10 mouse cellular contexts compared by ENCODE assay signal in the genomic region with DNA sequence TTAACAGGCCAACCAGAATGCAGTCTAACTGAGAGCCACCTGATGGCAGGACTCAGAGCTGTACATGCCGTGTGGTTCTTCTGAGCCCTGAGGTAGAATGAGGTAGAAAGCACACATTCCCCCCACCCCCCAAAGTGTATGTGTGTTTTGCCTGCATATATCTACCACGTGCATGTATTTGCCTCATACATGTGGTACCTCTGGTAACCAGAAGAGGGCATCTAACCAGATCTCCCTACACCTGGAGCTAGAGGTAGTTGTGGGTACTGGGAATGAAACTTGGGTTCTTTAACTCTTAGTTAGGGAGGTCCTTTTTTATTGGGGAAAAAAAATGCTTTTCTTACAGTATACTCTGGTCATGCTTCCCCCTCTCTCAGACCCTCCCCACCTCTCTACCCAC. TPM values are rescaled to one million over a fixed set of nuclear protein-coding genes. Genes with fewer than 3 reads are reported as not detected.
A peak's percentile ranks its signal among the peaks of the same experiment; 100 is the strongest.
DNase-seq lines count a peak whose midpoint lies in the region; ATAC-seq and TF ChIP-seq lines count a peak whose summit lies in the region.
"Had no signal": no experiment of that assay in that cellular context is flagged by ENCODE, and none has a peak within 500 bp of the region (broad histone marks: within the 10 kb centered on the region; RNA-seq: fewer than 3 reads in every experiment).

No protein-coding gene starts in this region.

- H3K4me1 ChIP-seq in liver, adult 2 months (ENCODE audit: control insufficient read depth, insufficient read depth, low read length): 0 out of 2 replicates have a peak, but pooled peaks cover 3% of the 10 kb centered on the region
- peaks cover 12% of the 10 kb centered on the region for H3K4me1 ChIP-seq in liver, embryonic 11.5 days (replicated peaks; ENCODE audit: control insufficient read depth, insufficient read depth, low read length)

- no peaks in the 10 kb centered on the region for H3K79me2 ChIP-seq in liver, adult 2 months (ENCODE audit: control insufficient read depth, insufficient read depth, low read length)

- H3K27ac ChIP-seq in liver, adult 2 months (replicated peaks; ENCODE audit: insufficient read depth, low read depth, low read length): no peak overlapping the region
- no peak overlapping the region for H3K27ac ChIP-seq in liver, embryonic 11.5 days (ENCODE audit: low read depth, low read length)
- H3K27ac ChIP-seq: kidney, embryonic 15.5 days; limb, embryonic 12.5 days had no signal

- peak; percentile 24 for DNase-seq in cerebellum, adult 9-10 months
- no peak for DNase-seq in cerebellum, adult 9-11 months
- DNase-seq in liver, adult 2 months (ENCODE audit: extremely low read depth, low read depth, low spot score): peak; percentile 21
- DNase-seq in liver, embryonic 11.5 days (ENCODE audit: low spot score): no peak
- DNase-seq in T-cell, adult 2 months (ENCODE audit: low spot score): peak; percentile 17
- DNase-seq in mesoderm, embryonic 11.5 days (ENCODE audit: low read depth, low spot score): peak; percentile 34
- no peak for DNase-seq in ovary, postnatal 10 days (ENCODE audit: low spot score)
- DNase-seq in gastrocnemius, adult 8-10 months (ENCODE audit: low spot score in 2 of 2): no peak

- 43% methylated on average over 2 of the region's 2 CpGs for WGBS in liver, adult 2 months
- 53% methylated on average over 2 of the region's 2 CpGs for WGBS in liver, embryonic 11.5 days

- 0 out of 2 replicates have a peak, but pooled peaks have one; percentile 9 for TF ChIP-seq CTCF in liver, adult 2 months (IDR thresholded peaks at IDR 0.05; ENCODE audit: low read depth, low read length)

- no peak for TF ChIP-seq POLR2A in liver, adult 2 months (IDR thresholded peaks at IDR 0.05; ENCODE audit: extremely low read depth, insufficient read depth, low read length)

- H3K36me3 ChIP-seq in liver, adult 2 months (ENCODE audit: control insufficient read depth, insufficient read depth, low read length): peaks cover 23% of the 10 kb centered on the region; the same call in 1 of the 2 replicates
- H3K36me3 ChIP-seq in liver, embryonic 11.5 days (ENCODE audit: control insufficient read depth, insufficient read depth, low read length): peaks cover 20% of the 10 kb centered on the region; the same call in 1 of the 2 replicates

- H3K27me3 ChIP-seq in liver, adult 2 months (ENCODE audit: control insufficient read depth, insufficient read depth, low read length): no peaks in the 10 kb centered on the region
- H3K27me3 ChIP-seq in liver, embryonic 11.5 days (replicated peaks; ENCODE audit: control insufficient read depth, insufficient read depth, low read length): no peaks in the 10 kb centered on the region
- H3K27me3 ChIP-seq: kidney, embryonic 15.5 days; limb, embryonic 12.5 days had no signal

- ATAC-seq in liver, embryonic 11.5 days (replicated peaks; ENCODE audit: low FRiP score): no peak

- H3K9me3 ChIP-seq in liver, embryonic 11.5 days (ENCODE audit: control insufficient read depth, low read length): no peaks in the 10 kb centered on the region
- H3K9me3 ChIP-seq: kidney, embryonic 15.5 days; limb, embryonic 12.5 days had no signal

- no peak overlapping the region for H3K9ac ChIP-seq in liver, adult 2 months (ENCODE audit: low read depth, low read length)
- no peak overlapping the region for H3K9ac ChIP-seq in liver, embryonic 11.5 days (ENCODE audit: low read depth, low read length)
- H3K9ac ChIP-seq: kidney, embryonic 15.5 days; limb, embryonic 12.5 days had no signal

- no peak overlapping the region for H3K4me2 ChIP-seq in liver, embryonic 11.5 days
- H3K4me2 ChIP-seq: kidney, embryonic 15.5 days; limb, embryonic 12.5 days had no signal

- no peak overlapping the region for H3K4me3 ChIP-seq in liver, adult 2 months (ENCODE audit: insufficient read depth, low read depth, low read length)
- no peak overlapping the region for H3K4me3 ChIP-seq in liver, embryonic 11.5 days (ENCODE audit: low read depth, low read length)
- H3K4me3 ChIP-seq: kidney, embryonic 15.5 days; limb, embryonic 12.5 days had no signal

RNA-seq across cellular contexts. Expression of a gene that starts 5.5 kb away (rescaled TPM):
- 101 and 111 TPM in 2 replicates for total RNA-seq in liver, adult 2 months (2014; rRNA removed)
- polyA plus RNA-seq in liver, adult 2 months (2012; rRNA removed): 94.3 and 96.5 TPM in 2 replicates
- polyA plus RNA-seq in liver, embryonic 11.5 days (2014; fragmentation: Nextera tagmentation; extraction: Ambion mirVana): 58.2 and 61.0 TPM in 2 replicates
- total RNA-seq in gastrocnemius, adult 8-10 months (2022): 10 to 100 TPM; 11.6 to 16.4 (median 12.3) TPM

RNA-seq across cellular contexts. Expression of a gene that starts 51.8 kb away (rescaled TPM):
- total RNA-seq in liver, adult 2 months (2014; rRNA removed): 9.7 and 10.1 TPM in 2 replicates
- 3.6 and 3.8 TPM in 2 replicates for polyA plus RNA-seq in liver, adult 2 months (2012; rRNA removed)
- 35.4 and 39.3 TPM in 2 replicates for polyA plus RNA-seq in liver, embryonic 11.5 days (2014; fragmentation: Nextera tagmentation; extraction: Ambion mirVana)
- 10 to 100 TPM; 56.4 to 61.0 (median 58.0) TPM for total RNA-seq in gastrocnemius, adult 8-10 months (2022)

Comparison
In these comparisons a context has a peak if more than half of its experiments do, and no peak if none do; other contexts are left out.
1. DNase-seq: peak in cerebellum, adult 9-10 months (single experiment), liver, adult 2 months (single experiment), T-cell, adult 2 months (single experiment) and mesoderm, embryonic 11.5 days (single experiment); none in cerebellum, adult 9-11 months (single experiment), liver, embryonic 11.5 days (single experiment), ovary, postnatal 10 days (single experiment) and gastrocnemius, adult 8-10 months (0 of 2).